Mouse (Mus musculus) bone marrow macrophage, adult 2 months (primary cell): ENCODE data around the gene Nmd3.

ENCODE experiments used
- CTCF ChIP-seq: IDR thresholded peaks from 2 replicates; pipeline ENCODE4 v1.5.1; 2012; ENCODE audit warnings: low read depth, mild to moderate bottlenecking, low read length, moderate library complexity
- POLR2A ChIP-seq: IDR thresholded peaks from 2 replicates; pipeline ENCODE4 v1.6.1; 2012; ENCODE audit warnings: mild to moderate bottlenecking, low read depth, low read length, borderline replicate concordance

DNA sequence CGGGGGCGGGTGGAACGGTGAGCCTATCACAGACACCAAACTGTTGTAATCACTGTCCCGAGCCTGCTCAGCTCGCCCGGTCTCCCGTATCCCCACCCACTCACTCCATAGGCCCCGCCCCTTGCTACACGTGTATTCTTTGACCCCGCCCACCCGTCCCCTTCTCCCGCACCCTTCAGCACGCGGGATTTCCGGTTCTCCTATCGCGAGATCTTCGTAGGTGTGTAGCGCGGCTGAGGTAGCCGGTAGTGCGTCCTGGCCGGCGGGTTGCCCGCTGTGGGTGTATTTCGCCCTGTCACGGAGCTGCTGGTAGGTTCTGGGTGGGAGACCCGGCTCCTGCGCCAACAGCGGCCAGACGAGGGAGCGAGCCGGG, at the start of gene Nmd3:
- no peak for TF ChIP-seq POLR2A
- no peak for TF ChIP-seq CTCF
